ENCODE assay signal across 31 mouse cellular contexts in genomic region chr13:21195406-21196228, GRCm38 (mm10). TPM values are rescaled to one million over a fixed set of nuclear protein-coding genes. Genes with fewer than 3 reads are reported as not detected.
"Had no signal": no experiment of that assay in that cellular context is flagged by ENCODE, and none has a peak within 500 bp of the region (broad histone marks: within the 10 kb centered on the region; RNA-seq: fewer than 3 reads in every experiment).

No protein-coding gene starts in this region.

- H3K27me3 ChIP-seq: neural tube, embryonic 13.5 days; stomach, embryonic 15.5 days had no signal

- DNase-seq: kidney, adult 11 months; kidney, adult 8-10 months; kidney, postnatal 14 days; kidney, postnatal 4 days; layer of hippocampus, adult 9-11 months; liver, postnatal 0 days; lung, embryonic 14.5 days; midbrain, embryonic 14.5 days; retina, postnatal 1 day; right cerebral cortex, postnatal 25 days; spleen, adult 18-20 months; thymus, postnatal 36 days had no signal

- H3K27ac ChIP-seq: layer of hippocampus, adult 2 months; liver, embryonic 14.5 days; macrophage; neural tube, embryonic 13.5 days; stomach, embryonic 15.5 days had no signal

- H3K9me3 ChIP-seq: neural tube, embryonic 13.5 days; stomach, embryonic 15.5 days had no signal

- H3K4me3 ChIP-seq: layer of hippocampus, adult 2 months; myocyte; neural tube, embryonic 13.5 days; stomach, embryonic 15.5 days had no signal

- ATAC-seq: liver, postnatal 0 days; lung, postnatal 0 days had no signal

- H3K4me2 ChIP-seq: lung, embryonic 14.5 days; neural tube, embryonic 13.5 days; stomach, embryonic 15.5 days had no signal

- H3K9ac ChIP-seq: liver, embryonic 14.5 days; liver, postnatal 0 days; lung, embryonic 14.5 days; neural tube, embryonic 13.5 days; stomach, embryonic 15.5 days had no signal

RNA-seq across cellular contexts. Expression of gene Olfr1368, which starts 50.0 kb away (rescaled TPM):
- total RNA-seq: layer of hippocampus, adult 2 months; layer of hippocampus, postnatal 25 days; left cerebral cortex, adult 18-20 months; left cerebral cortex, postnatal 10 days; left cerebral cortex, postnatal 36 days; liver, adult 2 months; megakaryocyte, adult 5-6 weeks; monocyte, adult 5-6 weeks; neutrophil, adult 5-6 weeks had no signal
- polyA plus RNA-seq: kidney, embryonic 16.5 days; limb, embryonic 11.5 days; limb, embryonic 14.5 days; liver, adult 2 months; liver, embryonic 14.5 days; liver, postnatal 0 days; lung, embryonic 14.5 days; lung, postnatal 0 days; macrophage; midbrain, embryonic 14.5 days; myocyte; neural tube, embryonic 13.5 days; stomach, embryonic 15.5 days; urinary bladder, adult 2 months had no signal
